Mouse (Mus musculus): ENCODE measurements around the gene Kti12. TPM values are rescaled to one million over a fixed set of nuclear protein-coding genes. Genes with fewer than 3 reads are reported as not detected.

The Kti12 gene
- 64.5 and 71.6 TPM in 2 replicates for total RNA-seq (2014; fragmentation: Nextera tagmentation)
- 30.7 and 50.8 TPM in 2 replicates for total RNA-seq (2017)

DNA sequence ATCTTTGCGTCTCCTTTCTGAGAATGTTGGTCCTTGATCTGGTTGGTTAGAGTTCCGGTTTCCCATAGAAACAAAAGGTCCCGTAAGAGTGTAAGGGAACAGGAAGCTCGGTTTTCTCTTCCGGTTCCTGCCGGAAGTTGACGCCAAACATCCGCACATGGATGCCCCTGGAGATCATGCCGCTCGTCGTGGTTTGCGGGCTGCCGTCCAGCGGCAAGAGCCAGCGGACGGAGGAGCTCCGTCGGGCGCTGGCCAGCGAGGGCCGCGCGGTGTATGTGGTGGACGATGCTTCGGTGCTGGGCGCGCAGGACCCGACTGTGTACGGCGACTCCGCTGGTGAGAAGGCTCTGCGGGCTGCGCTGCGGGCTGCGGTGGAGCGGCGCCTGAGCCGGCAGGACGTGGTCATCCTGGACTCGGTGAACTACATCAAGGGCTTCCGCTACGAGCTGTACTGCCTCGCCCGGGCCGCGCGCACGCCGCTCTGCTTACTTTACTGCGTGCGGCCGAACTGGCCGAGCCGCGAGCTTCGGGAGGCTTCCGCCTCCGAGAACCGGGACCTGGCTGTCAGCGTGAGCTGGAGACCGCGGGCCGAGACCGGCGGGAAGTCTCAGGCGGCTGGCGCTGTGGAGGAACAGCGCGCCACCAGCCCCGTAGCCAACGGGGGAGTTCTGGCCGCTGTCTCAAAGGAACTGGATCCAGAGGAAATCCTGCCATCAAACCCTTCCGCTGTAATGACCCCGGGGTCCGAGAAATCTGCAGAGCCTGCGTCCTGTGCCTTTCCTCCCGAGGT lies at the start of gene Kti12:
Kti12 (plus strand) TSS at position 71 of the 790 bp plus-strand sequence.
- ATAC-seq (replicated peaks; ENCODE audit: low FRiP score, low TSS enrichment, poor library complexity, severe bottlenecking), result peak; percentile 92

DNA sequence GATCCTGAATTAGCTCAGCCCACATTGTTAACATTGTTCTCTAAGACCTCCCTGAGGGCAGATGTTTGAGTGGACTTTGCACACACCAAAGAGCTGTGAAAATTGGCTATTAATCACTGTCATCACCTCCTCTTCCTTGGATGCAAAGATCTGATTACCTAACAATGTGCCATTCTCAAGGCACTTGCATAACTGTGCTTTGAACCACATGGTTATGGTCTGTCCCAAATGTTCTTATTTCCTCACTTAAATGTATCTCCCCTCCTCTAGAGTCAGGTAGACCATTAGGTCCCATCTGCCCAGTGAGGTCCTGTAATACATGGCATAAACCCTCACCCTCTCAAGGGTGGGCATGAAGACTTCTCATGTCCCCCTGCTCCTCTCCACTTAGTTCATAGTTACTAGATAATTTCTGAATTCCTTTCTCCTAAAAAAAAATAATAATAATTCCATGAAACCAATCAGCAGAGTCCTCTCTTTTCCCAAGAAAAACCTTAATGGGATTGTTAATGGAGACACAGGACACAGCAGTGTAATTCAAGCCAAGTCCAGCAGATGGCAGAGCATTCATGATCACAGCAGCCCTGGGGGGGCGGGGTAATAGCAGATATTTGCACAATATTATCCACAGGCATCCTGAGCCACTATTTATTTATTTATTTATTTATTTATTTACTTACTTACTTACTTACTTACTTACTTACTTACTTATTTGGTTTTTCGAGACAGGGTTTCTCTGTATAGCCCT lies 49.3 kb upstream of the Kti12 start:
- peak; percentile 87 for ATAC-seq (replicated peaks; ENCODE audit: low FRiP score, low TSS enrichment, poor library complexity, severe bottlenecking)

DNA sequence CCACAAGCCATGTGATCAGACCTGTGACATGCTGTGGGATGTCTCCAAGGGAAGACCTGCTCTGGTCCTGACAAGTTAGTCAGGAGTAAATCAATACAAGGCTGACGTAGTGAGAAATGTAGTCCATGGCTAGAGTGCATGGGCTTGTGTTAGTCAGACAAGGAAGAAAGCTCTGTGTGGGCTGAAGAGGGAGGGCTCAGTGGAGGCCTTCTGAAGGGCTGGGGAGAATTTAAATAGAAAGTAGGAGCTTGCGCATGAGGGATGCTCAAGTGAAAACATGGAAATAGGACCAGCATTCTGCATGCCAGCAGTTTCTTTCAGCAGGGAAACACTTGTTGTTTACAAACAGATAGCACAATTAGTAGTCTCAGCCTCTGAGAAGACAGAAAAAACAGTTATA lies 44.0 kb upstream of the Kti12 start:
- no peak for ATAC-seq (replicated peaks; ENCODE audit: low FRiP score, low TSS enrichment, poor library complexity, severe bottlenecking)

DNA sequence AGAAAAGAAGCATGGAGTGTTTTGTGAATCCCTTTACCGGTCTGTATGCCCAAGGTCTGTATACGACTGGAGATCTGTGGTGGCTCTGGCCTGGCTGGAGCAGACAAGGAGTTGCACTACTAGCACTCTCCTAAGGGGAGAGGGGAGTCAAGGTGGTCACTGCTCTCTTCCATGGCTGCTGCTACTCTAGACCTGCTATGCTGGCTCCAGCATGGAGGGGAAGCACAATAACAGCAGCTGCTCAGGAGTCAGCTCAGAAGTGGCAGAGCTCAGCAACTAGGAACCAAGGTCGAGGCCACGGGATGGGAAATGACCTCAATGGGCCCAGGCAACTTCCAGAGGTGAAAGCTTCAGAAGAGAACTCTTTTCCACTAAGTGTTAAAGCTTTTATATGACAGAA lies 36.4 kb upstream of the Kti12 start:
- ATAC-seq (replicated peaks; ENCODE audit: low FRiP score, low TSS enrichment, poor library complexity, severe bottlenecking), result no peak

DNA sequence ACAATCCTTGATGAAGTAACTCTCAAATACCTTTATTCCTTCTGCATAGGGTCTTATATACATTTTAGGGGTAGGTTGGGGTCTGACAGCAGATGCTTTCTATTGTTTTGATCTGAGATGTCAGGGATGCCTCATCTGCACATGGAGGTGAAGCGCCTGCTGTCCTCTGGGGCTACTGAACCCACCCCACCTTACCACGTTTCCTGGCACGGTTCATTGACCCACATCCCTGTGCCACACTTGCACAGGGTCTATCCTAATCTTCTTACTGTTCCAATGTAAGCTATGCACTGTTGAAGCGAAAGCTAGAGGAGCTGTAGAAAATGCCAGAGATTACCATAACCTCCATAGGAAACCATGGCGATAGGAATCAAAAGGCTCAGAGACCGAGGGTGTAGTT lies 36.0 kb upstream of the Kti12 start:
- ATAC-seq (replicated peaks; ENCODE audit: low FRiP score, low TSS enrichment, poor library complexity, severe bottlenecking), result no peak

DNA sequence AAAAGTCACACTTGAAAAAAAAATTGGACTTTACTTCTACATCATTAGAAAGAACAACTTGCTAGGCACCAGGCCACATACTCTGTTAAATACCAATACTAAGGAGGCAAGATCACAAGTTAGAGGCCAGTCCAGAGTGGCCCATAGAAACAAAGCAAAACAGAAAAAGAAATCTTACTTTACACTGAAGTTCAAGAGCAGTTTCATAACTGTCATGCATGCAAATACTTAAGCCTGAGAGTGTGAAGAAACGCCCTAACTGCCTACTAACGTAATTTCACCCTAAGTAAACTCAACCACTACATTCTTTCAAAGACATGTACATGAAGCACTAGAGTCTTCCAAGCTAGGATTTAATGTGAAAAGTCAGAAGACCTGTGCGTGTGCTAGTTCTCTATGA lies 21.9 kb upstream of the Kti12 start:
- ATAC-seq (replicated peaks; ENCODE audit: low FRiP score, low TSS enrichment, poor library complexity, severe bottlenecking), result no peak

DNA sequence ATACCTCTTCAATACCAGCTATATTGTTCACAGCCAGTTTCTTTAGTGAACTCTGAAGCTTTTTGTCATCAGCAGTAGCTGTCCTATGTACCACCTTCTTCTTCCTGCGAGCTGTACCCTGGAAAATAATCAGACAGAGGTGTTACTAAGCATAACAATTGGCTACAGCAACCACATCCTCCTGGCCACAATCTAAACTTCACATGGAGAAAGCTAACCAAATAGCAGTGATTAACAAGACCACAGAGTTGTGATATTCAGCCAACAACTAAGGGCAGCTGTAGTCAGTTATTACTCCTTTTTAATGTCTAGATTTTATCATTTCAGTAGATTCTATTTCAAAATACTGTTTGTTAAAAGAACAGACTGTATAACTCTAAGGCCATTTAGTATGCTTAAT lies 21.5 kb upstream of the Kti12 start:
- ATAC-seq (replicated peaks; ENCODE audit: low FRiP score, low TSS enrichment, poor library complexity, severe bottlenecking), result no peak

DNA sequence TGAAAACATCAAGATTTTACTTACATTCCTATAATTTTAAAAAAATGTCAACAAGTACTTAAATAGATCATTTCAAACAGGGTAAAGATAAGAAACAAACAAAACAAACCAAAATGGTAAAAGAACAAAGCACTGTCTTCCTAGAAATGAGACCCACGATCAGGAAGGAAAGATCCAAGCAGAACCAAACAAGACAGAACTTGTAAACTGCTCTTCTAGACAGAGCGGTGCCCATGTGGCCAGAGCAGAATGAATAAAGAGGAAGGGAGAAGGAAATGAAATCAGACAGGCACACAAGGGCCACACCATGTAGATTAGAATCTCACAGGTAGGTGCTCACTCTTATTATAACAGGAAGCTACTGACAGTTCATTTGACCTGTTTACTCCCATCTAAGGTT lies 20.9 kb upstream of the Kti12 start:
- ATAC-seq (replicated peaks; ENCODE audit: low FRiP score, low TSS enrichment, poor library complexity, severe bottlenecking), result no peak

DNA sequence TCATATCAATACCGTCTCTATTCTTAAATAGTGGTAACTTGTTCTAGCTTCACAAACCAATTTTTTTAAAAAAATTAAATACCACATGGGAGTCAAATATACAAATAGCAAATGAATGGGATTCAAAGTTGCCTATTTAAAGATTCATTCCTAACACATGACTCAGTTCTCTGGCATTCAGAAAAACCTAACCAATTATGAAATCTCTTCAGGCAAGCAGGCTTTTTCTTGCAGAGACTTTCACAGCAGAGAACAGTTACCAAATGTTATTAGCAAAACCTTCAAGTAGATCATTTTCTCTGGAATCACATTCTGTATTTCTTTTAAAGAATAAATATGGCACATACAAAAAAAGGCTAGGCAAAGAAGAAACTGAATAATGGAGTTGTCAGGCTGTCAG lies 16.9 kb upstream of the Kti12 start:
- no peak for ATAC-seq (replicated peaks; ENCODE audit: low FRiP score, low TSS enrichment, poor library complexity, severe bottlenecking)

DNA sequence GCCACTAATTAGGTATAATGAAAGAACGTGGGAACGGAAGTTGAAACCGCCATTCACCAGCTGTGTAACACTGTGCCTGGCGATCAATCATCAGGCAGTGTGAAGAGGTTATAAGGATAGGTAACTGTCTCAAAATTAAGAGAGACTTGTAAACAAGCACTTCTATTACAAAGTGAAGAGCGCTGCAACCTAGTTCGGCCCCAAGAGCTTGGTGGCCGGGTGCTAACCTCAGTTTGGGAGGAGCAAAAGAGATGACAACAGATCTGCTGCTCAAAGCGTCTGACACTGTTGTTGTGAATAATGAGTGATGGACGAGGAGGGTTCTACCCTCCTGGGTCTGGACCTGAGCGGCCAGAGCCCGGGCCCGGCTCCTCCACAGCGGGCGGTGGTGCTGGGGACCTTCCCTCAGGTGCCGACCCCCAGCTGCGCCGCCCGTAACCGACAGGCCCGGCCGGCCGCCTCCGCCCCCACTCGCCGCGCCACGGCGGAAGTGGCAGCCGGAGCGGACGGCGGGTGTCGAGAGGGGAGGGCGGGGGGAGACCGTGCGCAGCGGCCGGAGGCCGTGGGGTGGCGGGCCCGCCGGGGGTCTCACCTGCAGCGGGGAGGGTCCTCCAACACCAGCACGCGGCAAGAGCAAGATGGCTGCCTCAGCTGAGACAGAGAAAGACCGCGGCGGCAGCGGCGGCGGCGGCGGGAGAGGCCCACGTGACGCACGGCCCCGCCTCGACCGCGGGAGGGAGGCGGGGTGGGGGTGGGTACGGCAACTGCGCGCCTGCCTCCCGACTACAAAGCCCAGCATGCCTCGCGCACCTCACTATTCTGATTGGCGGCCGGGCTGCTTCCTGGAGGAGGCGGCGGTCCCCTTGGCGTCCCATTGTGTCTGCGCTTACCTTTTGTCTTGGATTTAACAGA lies 14.4 kb upstream of the Kti12 start, which contains the start of gene Btf3l4:
Btf3l4 (minus strand) TSS at position 699 of the 912 bp plus-strand sequence.
- peak; percentile 93 for ATAC-seq (replicated peaks; ENCODE audit: low FRiP score, low TSS enrichment, poor library complexity, severe bottlenecking)

DNA sequence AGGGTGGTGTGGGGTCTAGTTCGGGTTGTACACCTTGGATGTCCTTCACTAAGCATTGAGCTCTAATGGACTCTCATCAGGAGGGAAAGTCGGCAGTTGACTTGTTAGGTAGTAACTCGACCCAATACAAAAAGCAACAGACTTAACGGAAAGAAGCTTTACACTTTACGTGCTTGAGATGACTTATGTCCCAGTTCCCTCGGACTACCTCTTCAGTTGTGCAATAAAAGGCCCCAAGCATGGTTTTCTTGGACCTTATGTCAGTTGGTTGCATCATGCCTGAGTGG lies 13.8 kb upstream of the Kti12 start:
- ATAC-seq (replicated peaks; ENCODE audit: low FRiP score, low TSS enrichment, poor library complexity, severe bottlenecking), result peak; percentile 41

DNA sequence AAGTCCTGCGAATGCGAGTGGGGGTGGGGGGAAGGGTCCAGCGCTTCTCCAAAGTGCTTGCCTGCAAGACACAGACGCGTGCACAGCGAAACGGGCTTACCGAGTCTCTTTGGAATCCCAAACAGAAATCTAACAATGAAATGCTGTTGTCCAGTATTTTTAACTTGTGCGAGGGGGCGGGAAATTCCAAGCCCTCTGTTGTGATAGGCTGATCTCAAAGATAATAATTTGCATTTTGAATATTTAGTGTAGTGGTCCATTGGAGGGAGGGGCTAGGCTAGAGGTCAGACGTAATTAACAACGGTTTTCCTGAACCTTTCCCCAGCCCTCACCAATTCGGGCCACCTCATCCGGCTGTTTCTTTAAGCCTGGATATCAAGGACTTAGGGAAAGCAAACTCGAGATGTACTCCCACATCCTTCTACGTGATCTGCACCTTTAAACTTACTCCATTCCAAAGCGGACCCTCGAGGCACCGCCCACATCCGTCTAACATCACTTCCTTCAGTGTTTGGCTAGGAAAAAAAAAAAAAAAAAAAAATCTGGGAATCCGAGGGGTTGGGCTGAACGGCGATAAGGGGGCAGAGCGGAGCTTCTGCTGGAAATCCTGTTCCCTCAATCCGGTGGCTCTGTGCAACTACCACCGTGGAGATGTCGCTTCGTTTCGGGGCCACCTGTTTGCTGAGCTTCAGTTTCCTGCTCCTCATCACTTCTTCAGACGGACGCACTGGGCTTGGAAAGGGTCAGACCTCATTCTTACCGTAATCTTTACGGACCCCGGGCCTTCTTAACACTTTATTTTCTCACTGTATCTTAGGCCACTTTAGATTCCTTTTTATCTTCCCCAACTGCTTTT lies 13.2 kb upstream of the Kti12 start, which contains the start of gene Txndc12:
Txndc12 (plus strand) TSS at position 487 of the 856 bp plus-strand sequence.
- peak; percentile 60 for ATAC-seq (replicated peaks; ENCODE audit: low FRiP score, low TSS enrichment, poor library complexity, severe bottlenecking)

DNA sequence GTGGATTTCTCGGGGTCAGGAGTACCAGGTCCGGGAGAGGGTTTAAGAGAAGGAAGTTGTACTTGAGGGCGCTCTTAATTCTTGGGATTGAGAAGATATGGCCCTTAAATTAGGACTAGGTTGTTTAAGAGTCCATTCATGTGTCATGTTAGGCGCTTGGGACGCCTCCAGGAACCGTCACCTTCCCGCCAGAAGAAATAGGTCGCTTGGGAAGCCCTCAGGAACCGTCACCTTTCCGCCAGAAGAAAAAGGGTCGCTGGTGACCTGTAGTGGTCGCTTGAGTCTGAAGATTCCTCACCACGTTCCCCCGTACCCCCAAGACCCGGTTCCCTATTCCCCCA lies 12.6 kb upstream of the Kti12 start:
- ATAC-seq (replicated peaks; ENCODE audit: low FRiP score, low TSS enrichment, poor library complexity, severe bottlenecking), result no peak

DNA sequence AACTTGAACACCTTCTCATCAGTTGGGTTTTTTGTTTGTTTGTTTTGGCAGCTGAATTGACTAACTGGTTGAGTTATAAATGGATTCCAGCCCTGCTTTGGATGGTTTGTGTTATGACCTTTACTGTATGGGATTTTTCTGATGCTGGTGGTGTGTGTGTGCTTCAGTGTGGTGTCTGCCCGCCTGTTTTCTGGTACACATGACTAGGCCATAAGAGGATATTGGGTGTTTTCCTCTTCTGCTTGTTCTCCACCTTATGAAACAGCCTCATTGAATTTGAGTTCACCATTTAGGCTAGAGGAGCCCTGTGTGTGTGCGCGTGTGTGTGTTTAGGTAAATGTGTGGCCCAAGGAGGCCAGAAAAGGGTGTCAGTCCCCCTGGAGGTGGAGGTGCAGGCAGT lies 12.1 kb upstream of the Kti12 start:
- no peak for ATAC-seq (replicated peaks; ENCODE audit: low FRiP score, low TSS enrichment, poor library complexity, severe bottlenecking)

DNA sequence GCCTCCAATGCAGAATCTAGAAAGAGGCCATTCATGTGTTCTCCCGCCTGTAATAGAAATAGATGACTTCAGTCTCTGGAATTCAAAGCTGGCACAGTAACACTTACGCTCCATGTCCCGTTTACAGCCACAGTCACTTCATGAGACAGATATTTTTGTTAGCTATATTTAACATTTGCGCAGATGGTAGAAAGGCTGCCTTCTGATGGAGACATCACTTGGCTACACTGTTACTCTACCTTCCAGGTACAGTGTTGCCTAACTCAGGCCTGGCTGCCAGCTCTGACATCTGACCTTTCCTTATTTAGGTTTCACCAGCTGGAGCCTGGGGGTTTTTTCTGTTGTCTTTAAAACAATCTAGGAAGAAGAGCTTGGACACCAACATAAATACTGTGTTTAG lies 9.6 kb upstream of the Kti12 start:
- no peak for ATAC-seq (replicated peaks; ENCODE audit: low FRiP score, low TSS enrichment, poor library complexity, severe bottlenecking)

DNA sequence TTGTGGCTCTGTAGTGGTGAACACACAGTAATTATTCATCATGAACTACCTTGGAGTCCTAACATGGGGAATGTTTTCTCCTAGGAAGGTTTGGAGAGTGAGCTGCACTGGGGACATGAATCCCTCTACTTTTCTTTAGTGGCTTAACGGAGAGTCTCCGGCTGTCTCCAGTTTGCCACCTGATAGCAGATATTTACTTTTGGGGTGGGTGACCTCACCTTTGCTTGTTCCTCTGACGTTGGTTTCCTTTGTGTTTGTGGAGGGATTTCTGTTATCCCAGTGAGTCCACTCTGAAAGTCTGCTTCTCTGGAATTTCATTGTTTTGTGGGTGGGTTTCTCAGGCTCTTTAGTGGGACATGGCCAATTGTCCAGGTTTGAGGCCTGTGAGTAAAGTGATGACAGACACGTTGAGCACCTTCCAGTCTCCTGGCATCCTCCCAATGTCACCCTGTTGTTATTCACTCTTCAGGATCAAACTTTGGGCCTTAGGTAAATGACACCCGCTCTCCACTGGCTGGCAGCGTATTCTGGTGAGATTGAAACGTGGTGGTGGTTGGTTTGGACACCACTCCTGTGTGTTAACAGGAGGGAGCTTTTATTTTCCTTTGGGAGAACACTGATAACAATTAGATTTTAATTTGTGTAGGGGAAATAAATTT lies 5.5 kb upstream of the Kti12 start:
- ATAC-seq (replicated peaks; ENCODE audit: low FRiP score, low TSS enrichment, poor library complexity, severe bottlenecking), result no peak

DNA sequence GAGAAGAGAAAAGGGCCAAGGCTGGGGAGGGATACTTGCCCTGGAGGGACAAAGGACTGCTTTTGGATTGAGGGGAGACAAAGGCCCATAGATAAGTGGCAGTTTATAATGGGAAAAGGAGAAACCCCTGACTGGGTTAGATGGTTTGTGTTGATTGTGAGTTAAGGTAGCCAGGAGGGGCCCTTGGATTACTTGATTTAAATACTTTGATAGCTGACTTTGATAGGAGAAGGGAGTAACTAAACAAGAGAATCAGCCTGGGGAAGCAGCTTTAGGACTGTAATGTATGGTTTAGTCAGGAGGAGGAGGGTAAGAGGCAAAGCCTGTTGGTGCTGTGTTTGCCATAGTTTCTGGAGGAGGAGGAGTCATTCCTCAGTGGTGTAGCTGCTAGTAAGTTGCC lies 4.2 kb upstream of the Kti12 start:
- ATAC-seq (replicated peaks; ENCODE audit: low FRiP score, low TSS enrichment, poor library complexity, severe bottlenecking), result no peak

DNA sequence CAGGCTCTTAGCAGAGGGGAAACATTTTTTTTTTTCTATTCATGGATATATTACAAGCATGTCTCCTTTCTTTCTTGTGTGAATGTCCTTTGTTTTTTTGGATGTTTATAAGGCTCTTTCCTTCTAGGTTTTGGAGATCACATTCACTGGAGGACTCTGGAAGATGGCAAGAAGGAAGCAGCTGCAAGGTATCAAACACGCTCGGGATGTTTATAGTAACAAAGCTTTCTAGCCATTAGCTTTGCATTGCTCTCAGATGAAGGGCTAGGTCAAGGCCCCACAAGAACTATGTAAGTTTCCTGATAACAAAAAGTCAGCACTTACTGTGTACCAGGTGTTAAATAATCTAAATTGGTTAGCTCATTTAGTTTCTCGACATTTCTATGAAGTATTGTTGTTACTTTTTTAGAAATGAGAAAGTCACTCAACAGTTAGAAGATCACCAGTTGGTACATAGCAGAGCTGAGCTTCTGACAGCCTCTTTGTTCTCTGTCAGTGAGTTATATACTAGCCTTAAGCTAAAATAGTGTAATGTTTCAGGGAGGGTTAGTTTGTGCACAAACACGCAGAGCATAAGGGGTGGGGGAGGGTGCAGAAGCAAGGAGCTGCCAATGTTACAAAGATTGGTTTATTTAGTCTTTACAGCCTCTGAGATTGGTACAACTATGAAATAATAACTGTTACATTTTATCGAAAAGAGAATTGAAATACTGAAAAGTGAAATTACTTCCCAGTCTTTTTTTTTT lies 1.6 kb upstream of the Kti12 start:
- ATAC-seq (replicated peaks; ENCODE audit: low FRiP score, low TSS enrichment, poor library complexity, severe bottlenecking), result no peak

Measured in megakaryocyte-erythroid progenitor cell, adult 5-6 weeks (primary cell).